Mouse (Mus musculus) c-Kit-positive CD71-positive TER-119-negative erythroid progenitor cells, embryonic 14.5 days (primary cell): ENCODE results near the gene Atp6v0d1.
"Not testable (repeated sequence)": the region's sequence is repeated elsewhere in the genome, so short reads cannot be mapped to it uniquely, and the experiment has no call there.

Experiments
- DNase-seq: peaks from one replicate; pipeline ENCODE4 v3.0.0-alpha.2; 2013; ENCODE audit warnings: low read depth

Gene Atp6v0d1

GRCm38 (mm10) chr8:105574741-105575140 is 8.9 kb upstream of the Atp6v0d1 start:
- DNase-seq = no peak

- DNase-seq = no peak
These were observed 7.6 kb upstream of the Atp6v0d1 start for GRCm38 (mm10) chr8:105573427-105573826.

- DNase-seq = no peak
These were observed 6.0 kb upstream of the Atp6v0d1 start for GRCm38 (mm10) chr8:105571810-105572209.

- no peak for DNase-seq
These were observed 1.1 kb upstream of the Atp6v0d1 start for GRCm38 (mm10) chr8:105566703-105567595.

GRCm38 (mm10) chr8:105565401-105565881 is 406 bp downstream of the Atp6v0d1 start:
- no peak for DNase-seq

- not testable (repeated sequence) for DNase-seq
These were observed 1.1 kb downstream of the Atp6v0d1 start for GRCm38 (mm10) chr8:105564573-105565229.

GRCm38 (mm10) chr8:105563871-105564270 is 2.0 kb downstream of the Atp6v0d1 start:
- DNase-seq = no peak

GRCm38 (mm10) chr8:105562863-105563262 is 3.0 kb downstream of the Atp6v0d1 start:
- no peak for DNase-seq

GRCm38 (mm10) chr8:105555230-105555629 is 10.6 kb downstream of the Atp6v0d1 start:
- no peak for DNase-seq

- peak; percentile 65 for DNase-seq
These were observed 11.8 kb downstream of the Atp6v0d1 start for GRCm38 (mm10) chr8:105554087-105554486.

- DNase-seq = no peak
These were observed 13.0 kb downstream of the Atp6v0d1 start for GRCm38 (mm10) chr8:105552824-105553223.

GRCm38 (mm10) chr8:105552032-105552431 is 13.8 kb downstream of the Atp6v0d1 start:
- DNase-seq = no peak

GRCm38 (mm10) chr8:105550083-105550482 is 15.8 kb downstream of the Atp6v0d1 start:
- DNase-seq = no peak

- no peak for DNase-seq
These were observed 16.3 kb downstream of the Atp6v0d1 start for GRCm38 (mm10) chr8:105549506-105549905.

GRCm38 (mm10) chr8:105546384-105547350 is 19.2 kb downstream of the Atp6v0d1 start:
- DNase-seq = no peak

- DNase-seq = no peak
These were observed 20.6 kb downstream of the Atp6v0d1 start for GRCm38 (mm10) chr8:105545249-105545648.

- no peak for DNase-seq
These were observed 21.2 kb downstream of the Atp6v0d1 start for GRCm38 (mm10) chr8:105544544-105545205.

- DNase-seq = no peak
These were observed 22.1 kb downstream of the Atp6v0d1 start for GRCm38 (mm10) chr8:105543703-105544102.

GRCm38 (mm10) chr8:105542808-105543207 is 23.0 kb downstream of the Atp6v0d1 start:
- DNase-seq = no peak

GRCm38 (mm10) chr8:105542032-105542656 is 23.7 kb downstream of the Atp6v0d1 start:
- peak; percentile 77 for DNase-seq

- DNase-seq = no peak
These were observed 26.9 kb downstream of the Atp6v0d1 start for GRCm38 (mm10) chr8:105538940-105539339.
